Mouse (Mus musculus): Measurements from ENCODE around the gene Itm2b.

Itm2b gene

GRCm38 (mm10) chr14:73394263-73395006 is 9.3 kb upstream of the Itm2b start:
- DNase-seq (ENCODE audit: low read depth, low spot score), result no peak

DNA sequence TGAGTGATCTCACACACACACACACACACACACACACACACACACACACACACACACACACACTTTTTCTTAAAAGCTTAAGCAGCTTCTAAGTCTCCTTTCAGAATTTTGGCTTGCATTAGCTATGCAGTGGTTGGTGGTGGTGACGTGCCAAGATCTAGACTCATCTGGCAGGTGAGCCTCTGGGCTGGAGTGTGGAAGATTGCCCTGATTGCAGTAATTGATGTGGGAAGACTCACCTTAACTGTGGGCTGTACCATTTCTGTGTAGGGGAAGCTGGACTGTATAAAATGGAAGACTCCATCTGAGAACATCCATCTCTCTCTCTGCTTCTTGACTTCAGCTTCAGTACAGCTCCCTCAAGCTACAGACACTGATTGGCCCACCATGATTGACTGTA is 6.4 kb upstream of the Itm2b start:
- DNase-seq (ENCODE audit: low read depth, low spot score), result no peak

DNA sequence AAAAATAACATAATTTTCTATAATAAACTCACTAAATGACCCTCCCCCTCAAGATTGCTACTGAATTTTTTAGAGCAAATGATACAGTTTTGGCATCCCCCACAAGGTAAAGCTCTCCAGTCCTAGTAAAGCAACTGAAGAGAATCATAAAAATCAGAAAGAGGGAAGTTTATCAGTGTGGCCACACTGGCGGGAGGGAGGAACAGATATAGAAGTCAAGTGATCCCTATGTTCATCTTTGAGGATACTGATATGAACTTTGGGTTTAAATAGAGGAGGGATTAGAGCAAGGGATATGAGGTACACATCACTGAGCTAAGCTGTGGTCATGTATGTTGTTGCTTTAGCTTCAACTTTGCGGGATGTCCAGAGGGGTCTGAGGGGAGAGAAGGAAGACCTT is 5.1 kb upstream of the Itm2b start:
- no peak for DNase-seq (ENCODE audit: low read depth, low spot score)

DNA sequence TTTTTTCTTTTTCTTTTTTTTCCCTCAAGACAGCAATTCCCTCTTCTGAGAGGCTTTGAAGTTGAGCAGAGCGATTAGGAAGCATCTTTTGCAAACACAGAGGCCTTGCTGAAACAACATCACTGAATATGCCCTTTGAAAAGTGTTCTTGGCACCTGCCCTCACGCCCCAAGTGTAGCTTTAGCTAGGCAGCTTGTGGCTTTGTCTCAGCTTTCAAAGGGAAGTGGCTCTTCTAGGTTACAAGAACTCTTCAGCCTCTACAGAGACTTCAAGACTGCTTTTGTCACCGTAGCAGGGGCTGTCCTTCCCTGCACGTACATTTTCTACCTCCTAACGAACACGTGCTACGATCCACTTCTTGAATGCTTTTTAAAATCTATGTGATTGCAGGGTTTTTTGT is 4.0 kb upstream of the Itm2b start:
- DNase-seq (ENCODE audit: low read depth, low spot score), result no peak

DNA sequence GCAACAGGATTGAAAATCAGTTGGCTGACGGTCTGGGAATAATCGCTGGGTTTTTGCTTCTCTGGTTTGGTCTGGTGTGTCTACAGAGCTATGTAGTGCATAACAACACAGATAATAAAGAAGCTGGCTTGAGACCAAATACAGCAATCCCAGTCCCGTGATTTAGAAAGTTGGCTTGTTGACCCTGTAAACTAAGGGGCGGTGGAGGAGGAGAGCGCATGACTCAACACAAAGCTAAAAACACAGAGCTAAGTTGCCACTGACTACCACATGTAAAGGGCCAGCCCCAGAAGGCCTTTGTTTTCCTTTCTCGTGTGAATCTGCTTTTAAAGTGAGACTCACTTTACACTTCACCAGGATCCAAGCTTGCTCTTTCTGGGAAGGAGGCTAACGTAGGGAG is 3.5 kb upstream of the Itm2b start:
- no peak for DNase-seq (ENCODE audit: low read depth, low spot score)

- DNase-seq (ENCODE audit: low read depth, low spot score), result no peak
Measured at GRCm38 (mm10) chr14:73386493-73386892, 1.4 kb upstream of the Itm2b start.

GRCm38 (mm10) chr14:73385720-73386374 is 758 bp upstream of the Itm2b start:
- DNase-seq (ENCODE audit: low read depth, low spot score), result no peak

GRCm38 (mm10) chr14:73384546-73384912 is 560 bp downstream of the Itm2b start:
- DNase-seq (ENCODE audit: low read depth, low spot score), result peak; percentile 17

GRCm38 (mm10) chr14:73383746-73384145 is 1.3 kb downstream of the Itm2b start:
- no peak for DNase-seq (ENCODE audit: low read depth, low spot score)

- no peak for DNase-seq (ENCODE audit: low read depth, low spot score)
Measured at GRCm38 (mm10) chr14:73382699-73383098, 2.4 kb downstream of the Itm2b start.

DNA sequence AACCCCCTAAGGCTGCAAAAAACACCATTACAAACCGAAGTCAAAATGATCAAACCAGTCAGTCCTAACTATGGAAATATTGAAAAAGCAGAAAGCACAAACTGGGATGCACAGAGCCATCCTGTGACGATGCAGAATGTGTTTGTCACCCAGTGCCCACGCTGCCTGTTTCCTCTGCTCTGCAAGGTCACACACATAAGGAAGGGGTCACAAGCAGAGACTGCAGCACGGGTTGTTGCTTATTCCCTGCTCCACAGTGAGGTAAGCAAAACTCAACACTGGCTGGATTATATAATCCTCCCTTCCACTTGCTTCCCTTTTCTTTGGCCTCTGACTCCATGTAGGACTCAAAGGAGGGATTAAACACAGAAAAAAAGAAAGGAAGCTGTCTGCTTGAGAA is 3.5 kb downstream of the Itm2b start:
- no peak for DNase-seq (ENCODE audit: low read depth, low spot score)

GRCm38 (mm10) chr14:73377804-73378203 is 7.3 kb downstream of the Itm2b start:
- DNase-seq (ENCODE audit: low read depth, low spot score), result no peak

DNA sequence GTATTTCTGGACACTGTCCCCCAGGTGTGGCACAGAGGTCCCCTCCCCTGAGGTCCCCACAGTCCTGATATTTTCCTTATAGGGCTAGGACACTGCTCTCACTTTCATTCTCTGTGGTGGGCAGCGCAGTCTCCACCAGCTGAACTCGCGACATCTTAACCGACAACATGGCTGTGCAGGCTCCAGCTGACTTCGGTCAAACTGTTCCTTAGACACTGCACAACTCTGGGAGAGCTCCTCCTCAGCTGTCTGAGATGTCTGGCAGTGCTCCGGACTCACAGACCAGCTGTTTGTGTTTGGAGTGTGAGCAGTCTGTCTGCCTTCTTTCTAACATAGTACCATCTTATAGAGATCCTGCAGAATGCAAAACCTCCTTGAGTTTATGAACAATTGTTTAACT is 8.2 kb downstream of the Itm2b start:
- DNase-seq (ENCODE audit: low read depth, low spot score), result no peak

DNA sequence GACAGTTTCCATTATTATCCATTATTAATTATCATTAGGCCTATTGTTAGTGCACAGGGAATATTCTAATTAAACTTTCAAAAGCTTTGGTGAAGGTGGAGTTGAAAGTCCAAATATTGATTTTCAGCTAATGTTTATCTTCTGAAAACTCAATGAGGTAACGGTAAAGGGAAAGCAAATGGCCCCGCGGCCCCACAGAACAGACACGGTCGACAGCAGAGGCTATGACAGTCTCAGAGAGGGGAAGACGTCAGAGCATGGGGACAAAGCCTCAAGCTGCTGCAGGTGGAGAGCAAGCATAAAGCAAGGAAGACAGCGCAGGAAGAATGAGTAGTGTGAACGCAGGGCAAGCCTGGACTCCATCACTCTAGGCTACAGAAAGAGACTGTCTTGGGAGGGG is 9.2 kb downstream of the Itm2b start:
- DNase-seq (ENCODE audit: low read depth, low spot score), result no peak

DNA sequence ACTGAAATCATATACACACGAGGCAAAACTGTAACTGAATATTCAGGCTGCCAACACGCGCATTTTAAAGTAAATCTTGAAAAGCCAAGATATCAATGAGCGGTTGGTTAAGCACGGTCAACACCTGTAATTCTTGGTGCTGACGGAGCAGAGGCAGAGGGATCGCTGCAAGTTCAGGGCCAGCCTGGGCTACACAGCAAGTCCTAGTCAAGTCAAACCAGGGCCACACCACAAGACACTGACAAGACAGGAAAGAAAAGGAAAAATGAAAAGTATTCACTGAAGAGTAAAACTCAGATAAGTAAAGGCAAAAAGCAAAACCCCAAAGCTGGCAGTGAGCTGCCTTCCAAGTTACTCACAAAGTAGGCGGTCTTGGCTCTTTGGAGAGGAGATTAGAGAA is 9.6 kb downstream of the Itm2b start:
- no peak for DNase-seq (ENCODE audit: low read depth, low spot score)

DNA sequence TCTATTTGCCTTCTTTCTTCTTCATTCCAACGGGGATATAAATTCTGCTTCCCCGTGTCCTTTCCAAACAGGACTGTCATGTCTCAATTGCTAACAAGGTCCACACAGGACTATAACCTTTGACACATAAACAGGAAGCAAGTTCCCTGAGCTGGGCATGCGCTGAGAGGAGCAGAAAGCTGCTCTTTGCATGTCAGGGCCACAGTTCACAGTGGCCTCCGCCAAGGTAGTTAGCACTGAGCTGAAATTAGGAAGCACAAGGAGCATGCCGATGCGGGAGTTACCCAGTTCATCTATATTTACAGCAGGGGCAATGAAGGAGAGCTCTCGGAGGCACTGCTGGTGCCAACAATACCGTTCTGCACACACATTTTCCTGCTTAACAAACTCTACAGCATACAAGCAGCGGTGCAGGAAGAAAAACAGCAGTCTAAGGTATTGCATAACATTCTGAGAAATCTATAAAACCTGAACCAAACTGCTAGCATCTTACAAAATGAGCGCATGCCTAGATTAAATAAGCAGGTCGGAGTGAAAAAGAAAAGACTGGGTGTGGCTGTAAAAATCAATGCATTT is 10.7 kb downstream of the Itm2b start:
- DNase-seq (ENCODE audit: low read depth, low spot score), result no peak

DNA sequence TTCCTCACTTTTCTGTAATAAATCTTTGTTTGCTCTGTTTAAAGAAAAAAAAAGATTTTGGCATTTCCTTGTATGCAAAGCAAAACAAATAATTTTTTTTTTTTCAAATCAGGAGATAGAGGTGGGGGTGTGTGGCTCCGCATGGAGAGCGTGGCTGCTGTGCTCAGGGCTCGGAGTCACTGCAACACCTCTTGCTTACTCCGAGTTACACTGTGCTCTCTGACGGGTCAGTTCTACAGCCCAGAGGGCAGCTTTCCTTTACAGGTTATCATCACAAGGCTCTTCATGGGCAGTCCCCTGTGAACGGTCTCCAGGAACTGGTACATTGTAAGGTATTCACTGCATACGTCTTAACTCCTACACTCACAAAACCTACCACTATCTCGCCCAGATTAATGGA is 11.5 kb downstream of the Itm2b start:
- DNase-seq (ENCODE audit: low read depth, low spot score), result no peak

- no peak for DNase-seq (ENCODE audit: low read depth, low spot score)
Measured at GRCm38 (mm10) chr14:73372990-73373389, 12.1 kb downstream of the Itm2b start.

- DNase-seq (ENCODE audit: low read depth, low spot score), result no peak
Measured at GRCm38 (mm10) chr14:73371577-73371976, 13.5 kb downstream of the Itm2b start.

DNA sequence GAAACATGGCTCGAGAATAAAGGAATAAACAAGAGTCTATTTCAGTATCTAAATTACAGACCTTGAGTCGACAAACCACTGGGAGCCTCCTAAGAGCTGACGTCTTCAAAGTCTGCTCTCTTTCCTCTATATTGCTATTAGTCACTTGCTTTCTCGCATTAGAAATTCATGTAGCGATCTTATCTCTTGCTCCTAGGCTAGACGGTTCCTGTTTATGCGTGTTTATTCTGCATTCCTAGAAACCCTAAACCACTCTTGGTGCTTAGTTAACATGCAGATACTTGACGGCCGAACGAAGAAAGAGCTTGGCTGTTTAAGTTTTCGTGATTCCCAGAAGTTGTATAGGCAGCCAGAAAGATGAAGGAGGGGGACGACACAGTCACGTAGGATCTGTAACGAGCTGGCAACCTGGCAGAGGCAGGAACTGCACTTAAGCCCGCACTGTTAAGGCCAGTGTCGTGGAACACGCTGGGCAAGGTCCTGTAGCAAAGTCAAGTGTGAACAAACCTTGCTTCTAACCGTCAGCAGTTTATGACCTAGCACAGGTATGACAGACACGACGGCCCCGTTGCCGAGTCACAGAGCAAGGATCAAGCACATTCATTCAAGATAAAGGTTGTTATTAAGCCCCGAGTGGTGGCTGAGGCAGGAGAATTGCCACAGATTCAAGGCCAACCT is 14.3 kb downstream of the Itm2b start:
- DNase-seq (ENCODE audit: low read depth, low spot score), result no peak

DNA sequence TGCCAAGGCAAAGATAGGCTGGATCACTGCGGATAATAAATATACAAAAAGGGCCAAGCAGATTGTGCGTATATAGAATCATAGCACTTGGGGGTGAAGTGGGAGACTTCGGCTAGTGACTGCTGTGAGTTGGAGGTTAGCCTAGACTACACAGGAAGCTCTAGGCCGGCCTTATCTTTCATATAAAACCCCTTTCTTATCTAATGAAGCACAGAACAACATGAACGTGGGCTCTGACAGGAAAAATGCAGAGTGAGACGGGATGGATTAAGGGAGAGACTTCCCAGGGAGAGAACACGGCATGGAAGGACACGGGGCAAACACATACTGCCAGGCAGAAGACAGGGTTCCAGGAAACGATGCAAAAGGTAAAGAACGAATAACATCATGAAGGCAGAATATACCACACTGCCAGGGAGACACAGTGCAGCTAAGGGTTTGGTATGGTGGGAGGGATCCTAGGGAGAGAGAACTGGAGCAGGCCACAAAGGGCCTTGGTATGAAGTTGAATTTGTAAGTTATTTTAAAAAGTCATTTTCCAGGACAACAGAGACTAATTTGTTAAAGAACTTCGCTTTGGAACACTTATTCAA is 14.9 kb downstream of the Itm2b start:
- no peak for DNase-seq (ENCODE audit: low read depth, low spot score)

DNA sequence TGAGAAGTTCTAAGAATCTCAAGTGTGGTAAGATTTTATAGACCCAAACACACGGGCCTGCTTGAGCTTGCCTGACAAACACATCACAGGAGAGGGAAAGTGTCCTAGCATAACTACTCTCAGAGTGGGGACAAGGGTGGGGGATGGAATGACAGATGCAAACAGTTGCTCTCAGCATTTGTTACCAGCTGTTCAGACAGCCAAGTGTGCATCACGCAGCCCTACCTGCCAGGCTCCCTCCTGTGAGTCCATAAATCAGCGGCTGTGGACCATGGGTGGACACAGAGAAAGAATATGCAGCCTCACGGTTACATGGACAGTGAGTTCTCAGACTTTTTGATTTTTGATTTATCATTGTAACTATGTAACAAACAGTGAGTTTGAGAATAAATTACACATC is 15.5 kb downstream of the Itm2b start:
- DNase-seq (ENCODE audit: low read depth, low spot score), result no peak
